Mouse (Mus musculus) adrenal gland, postnatal 14 days (tissue): ENCODE measurements at regions not wholly inside any gene's neighbourhood (a gene's known extent, or its start where the extent isn't known, plus 50 kb on each side); places are given as distances from the start of the nearest gene placed in this dataset.

Experiments
- DNase-seq: peaks from one replicate; pipeline ENCODE4 v3.0.0; 2021; ENCODE audit warnings: mixed read lengths

GRCm38 (mm10) chr1:44388091-44388490 lies 163.2 kb upstream of the Gulp1 start:
- no peak for DNase-seq

- DNase-seq, result peak; percentile 48
Measured at GRCm38 (mm10) chr1:44392141-44392540, 159.2 kb upstream of the Gulp1 start.

GRCm38 (mm10) chr1:44395538-44395937 lies 155.8 kb upstream of the Gulp1 start:
- no peak for DNase-seq

- no peak for DNase-seq
Measured at GRCm38 (mm10) chr1:44398066-44398465, 153.2 kb upstream of the Gulp1 start.

- peak; percentile 12 for DNase-seq
Measured at GRCm38 (mm10) chr1:44437822-44438221, 113.5 kb upstream of the Gulp1 start.
